ENCODE assay signal across 22 mouse cellular contexts in the genomic region with DNA sequence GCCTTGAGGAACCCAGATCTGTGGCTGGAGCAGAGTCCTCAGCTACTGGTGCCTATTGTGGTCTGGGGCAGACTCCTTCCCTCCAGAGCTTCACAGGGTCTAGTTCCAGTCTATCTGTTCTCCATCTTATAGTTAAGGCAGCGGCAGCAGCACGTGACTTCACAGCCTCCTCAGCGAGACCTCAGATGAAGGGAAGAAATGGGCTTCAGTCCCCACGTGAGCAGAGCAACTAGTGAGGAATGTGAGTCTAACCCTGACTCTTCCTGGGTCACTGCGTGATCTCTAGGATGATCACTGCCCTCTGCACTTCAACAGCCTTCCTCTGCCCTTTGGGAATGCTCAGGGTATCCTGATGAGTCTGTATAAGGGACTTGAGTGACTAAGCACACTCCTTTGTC. TPM values are rescaled to one million over a fixed set of nuclear protein-coding genes. Genes with fewer than 3 reads are reported as not detected.
DNase-seq lines count a peak whose midpoint lies in the region; ATAC-seq and TF ChIP-seq lines count a peak whose summit lies in the region.
"Had no signal": no experiment of that assay in that cellular context is flagged by ENCODE, and none has a peak within 500 bp of the region (broad histone marks: within the 10 kb centered on the region; RNA-seq: fewer than 3 reads in every experiment).

No protein-coding gene starts in this region.

- peaks cover 41% of the 10 kb centered on the region for H3K4me1 ChIP-seq in heart, postnatal 0 days (ENCODE audit: control insufficient read depth, insufficient read depth)
- peaks cover 65% of the 10 kb centered on the region for H3K4me1 ChIP-seq in heart, embryonic 10.5 days
- H3K4me1 ChIP-seq in CH12.LX (ENCODE audit: control insufficient read depth in 1 of 2, insufficient read depth in 2 of 2) (peaks cover 43 to 96% of the 10 kb centered on the region in 2 experiments), MEL (ENCODE audit: control insufficient read depth in 1 of 2, insufficient read depth in 2 of 2, low read length in 2 of 2) (no peaks in the 10 kb centered on the region)
- H3K4me1 ChIP-seq: embryonic facial prominence, embryonic 15.5 days had no signal

- no peak overlapping the region for H3K4me3 ChIP-seq in heart, postnatal 0 days (ENCODE audit: low read depth, low read length)
- no peak overlapping the region for H3K4me3 ChIP-seq in heart, embryonic 10.5 days
- H3K4me3 ChIP-seq in left cerebral cortex, adult 2 months: no peak overlapping the region
- H3K4me3 ChIP-seq in CH12.LX (replicated peaks in 1 of 3; ENCODE audit: low read depth in 2 of 3, low read length in 2 of 3, poor library complexity in 1 of 3) (no peak overlapping the region), MEL (ENCODE audit: control insufficient read depth in 1 of 2, insufficient read depth in 1 of 2, low read depth in 2 of 2, low read length in 2 of 2) (no peak overlapping the region)
- H3K4me3 ChIP-seq: embryonic facial prominence, embryonic 15.5 days; erythroblast, embryonic 14.5 days; forebrain, embryonic 10.5 days; heart, embryonic 13.5 days; intestine, embryonic 15.5 days had no signal

- intact Hi-C loops in left cerebral cortex, adult 2 months (cut with DNase I): no loop called here
- intact Hi-C loops in left cerebral cortex, postnatal 10 days (cut with DNase I): no loop called here

- no peak overlapping the region for H3K4me2 ChIP-seq in heart, postnatal 0 days (ENCODE audit: low read depth, low read length)
- no peak overlapping the region for H3K4me2 ChIP-seq in CH12.LX (ENCODE audit: insufficient read depth, low read depth, poor library complexity, severe bottlenecking)
- H3K4me2 ChIP-seq: embryonic facial prominence, embryonic 15.5 days; heart, embryonic 13.5 days; hindbrain, embryonic 14.5 days; intestine, embryonic 15.5 days had no signal

- 79% methylated on average over 5 of the region's 5 CpGs for WGBS in heart, postnatal 0 days
- 73% methylated on average over 5 of the region's 5 CpGs for WGBS in heart, embryonic 10.5 days

- TF ChIP-seq POLR2A in CH12.LX (IDR thresholded peaks at IDR 0.05; ENCODE audit: low read depth, low read length): no peak; the same call in 1 of the 2 replicates
- no peak for TF ChIP-seq POLR2A in MEL (IDR thresholded peaks at IDR 0.05; ENCODE audit: control insufficient read depth in 1 of 2, insufficient read depth in 1 of 2, low read depth in 1 of 2, low read length in 2 of 2, poor library complexity in 1 of 2)

- no peak for TF ChIP-seq RAD21 in CH12.LX (IDR thresholded peaks at IDR 0.05; ENCODE audit: low read depth, low read length)
- TF ChIP-seq RAD21 in MEL (IDR thresholded peaks at IDR 0.05; ENCODE audit: low read depth, low read length): no peak

- TF ChIP-seq EP300 in heart, postnatal 0 days (IDR thresholded peaks at IDR 0.05; ENCODE audit: low read depth): no peak
- no peak for TF ChIP-seq EP300 in CH12.LX (IDR thresholded peaks at IDR 0.05; ENCODE audit: low read length)
- TF ChIP-seq EP300 in MEL (IDR thresholded peaks at IDR 0.05; ENCODE audit: low read depth in 1 of 2, low read length in 2 of 2): no peak

- peak overlapping the region; percentile 39 for H3K27ac ChIP-seq in heart, postnatal 0 days (ENCODE audit: low read depth)
- no peak overlapping the region for H3K27ac ChIP-seq in heart, embryonic 10.5 days
- H3K27ac ChIP-seq in left cerebral cortex, adult 2 months: peak overlapping the region; percentile 88
- H3K27ac ChIP-seq in CH12.LX (ENCODE audit: insufficient read depth, low read depth) (peak overlapping the region; percentile 99), MEL (ENCODE audit: control insufficient read depth, low read depth, low read length) (no peak overlapping the region)
- H3K27ac ChIP-seq: embryonic facial prominence, embryonic 15.5 days; forebrain, embryonic 10.5 days; heart, embryonic 13.5 days; hindbrain, embryonic 14.5 days; intestine, embryonic 15.5 days had no signal

- no peak for ATAC-seq in heart, postnatal 0 days (ENCODE audit: insufficient read depth, low read depth)
- ATAC-seq: activated CD4-positive, CD25-positive, alpha-beta regulatory T cell, adult 4 months; forebrain, embryonic 14.5 days; intestine, embryonic 15.5 days; Patski had no signal

- no peaks in the 10 kb centered on the region for H3K9me3 ChIP-seq in heart, postnatal 0 days (replicated peaks; ENCODE audit: control insufficient read depth, low read length)
- H3K9me3 ChIP-seq in heart, embryonic 10.5 days: no peaks in the 10 kb centered on the region
- H3K9me3 ChIP-seq in CH12.LX (replicated peaks; ENCODE audit: low read length) (no peaks in the 10 kb centered on the region), MEL (replicated peaks; ENCODE audit: insufficient read depth, low read length) (no peaks in the 10 kb centered on the region)
- H3K9me3 ChIP-seq: embryonic facial prominence, embryonic 15.5 days; forebrain, embryonic 10.5 days; heart, embryonic 13.5 days; intestine, embryonic 15.5 days had no signal

- no peaks in the 10 kb centered on the region for H3K27me3 ChIP-seq in heart, postnatal 0 days (ENCODE audit: control insufficient read depth, insufficient read depth, low read length)
- H3K27me3 ChIP-seq in heart, embryonic 10.5 days (ENCODE audit: insufficient read depth, poor library complexity, severe bottlenecking): peaks cover 20% of the 10 kb centered on the region; the same call in 1 of the 2 replicates
- no peaks in the 10 kb centered on the region for H3K27me3 ChIP-seq in CH12.LX (replicated peaks)
- H3K27me3 ChIP-seq in MEL (ENCODE audit: control insufficient read depth in 1 of 2, insufficient read depth in 2 of 2, low read length in 2 of 2): peaks cover 0 to 12% of the 10 kb centered on the region in 2 experiments
- H3K27me3 ChIP-seq: embryonic facial prominence, embryonic 15.5 days; heart, embryonic 13.5 days; intestine, embryonic 15.5 days; Patski had no signal

- DNase-seq in heart, postnatal 0 days (ENCODE audit: low spot score): no peak
- DNase-seq in heart, embryonic 10.5 days (ENCODE audit: low spot score): no peak
- no peak for DNase-seq in left cerebral cortex, adult 2 months (ENCODE audit: extremely low spot score in 1 of 2, low spot score in 2 of 2)
- no peak for DNase-seq in left cerebral cortex, postnatal 10 days (ENCODE audit: extremely low spot score in 1 of 2, low spot score in 2 of 2)
- no peak for DNase-seq in CH12.LX (ENCODE audit: extremely low read depth)
- DNase-seq in MEL (ENCODE audit: low read depth, low spot score): no peak
- no peak for DNase-seq in embryo, embryonic 11 days
- DNase-seq: adrenal gland, postnatal 14 days; cerebellum, adult 18-20 months; cerebellum, adult 9-11 months; cerebellum, postnatal 36 days; heart, postnatal 14 days; kidney, adult 18-20 months had no signal

- in situ Hi-C loops in CH12.LX (cut with MboI; ENCODE audit: low pct_ligation_motif_present, low pct_unique_long_range_greater_than_20kb, low sequenced_read_pairs): no loop called here

- no peak for TF ChIP-seq CTCF in heart, postnatal 0 days (IDR thresholded peaks at IDR 0.05; ENCODE audit: low read depth)
- no peak for TF ChIP-seq CTCF in left cerebral cortex, adult 2 months (IDR thresholded peaks at IDR 0.05)
- no peak for TF ChIP-seq CTCF in CH12.LX (conservative IDR thresholded peaks at IDR 0.05 in 1 of 2, IDR thresholded peaks at IDR 0.05 in 1 of 2; ENCODE audit: low read depth in 2 of 2, low read length in 2 of 2)
- no peak for TF ChIP-seq CTCF in MEL (IDR thresholded peaks at IDR 0.05 in 2 of 3, conservative IDR thresholded peaks at IDR 0.05 in 1 of 3; ENCODE audit: control insufficient read depth in 1 of 3, insufficient read depth in 1 of 3, low read depth in 2 of 3, low read length in 3 of 3, poor library complexity in 1 of 3, severe bottlenecking in 1 of 3)

- dilution Hi-C loops in CH12.LX (cut with MboI; ENCODE audit: extremely low pct_ligation_motif_present, extremely low pct_unique_long_range_greater_than_20kb, low sequenced_read_pairs): no loop called here

- H3K79me2 ChIP-seq in CH12.LX (replicated peaks; ENCODE audit: control insufficient read depth, extremely low read depth, insufficient read depth, poor library complexity, severe bottlenecking) (peaks cover 1% of the 10 kb centered on the region), MEL (ENCODE audit: control insufficient read depth, insufficient read depth, low read length, poor library complexity) (no peaks in the 10 kb centered on the region)

- H3K9ac ChIP-seq in heart, postnatal 0 days (replicated peaks; ENCODE audit: low read depth, low read length): no peak overlapping the region
- H3K9ac ChIP-seq in CH12.LX (ENCODE audit: insufficient read depth, low read depth) (no peak overlapping the region), MEL (ENCODE audit: control insufficient read depth, low read depth, low read length, poor library complexity, severe bottlenecking) (no peak overlapping the region)
- H3K9ac ChIP-seq: embryonic facial prominence, embryonic 15.5 days; heart, embryonic 13.5 days; hindbrain, embryonic 14.5 days; intestine, embryonic 15.5 days had no signal

- H3K36me3 ChIP-seq in heart, postnatal 0 days (replicated peaks; ENCODE audit: control insufficient read depth, insufficient read depth, low read length): peaks cover 6% of the 10 kb centered on the region; the same call in 1 of the 2 replicates
- no peaks in the 10 kb centered on the region for H3K36me3 ChIP-seq in heart, embryonic 10.5 days
- peaks cover 42 to 46% of the 10 kb centered on the region in 2 experiments for H3K36me3 ChIP-seq in CH12.LX (replicated peaks in 1 of 2; ENCODE audit: control insufficient read depth in 1 of 2, insufficient read depth in 1 of 2, low read length in 1 of 2)
- no peaks in the 10 kb centered on the region for H3K36me3 ChIP-seq in MEL (ENCODE audit: control insufficient read depth in 1 of 2, insufficient read depth in 2 of 2, low read length in 2 of 2)
- H3K36me3 ChIP-seq: embryonic facial prominence, embryonic 15.5 days; heart, embryonic 13.5 days; intestine, embryonic 15.5 days had no signal

RNA-seq across cellular contexts. Expression of a gene that starts 24.1 kb away (rescaled TPM):
- 12.4 and 16.8 TPM in 2 replicates for total RNA-seq in heart, postnatal 0 days (2014; rRNA removed; ENCODE audit: low replicate concordance)
- polyA plus RNA-seq in heart, postnatal 0 days (2015; fragmentation: Nextera tagmentation; extraction: Ambion mirVana): 0.63 and 1.2 TPM in 2 replicates
- 0.16 TPM in 1 of 2 replicates, not detected in the other for polyA plus RNA-seq in heart, embryonic 10.5 days (2016; fragmentation: Nextera tagmentation; extraction: Ambion mirVana)
- total RNA-seq in left cerebral cortex, adult 2 months (2021): 100 to 1,000 TPM; 151 to 160 TPM
- total RNA-seq in left cerebral cortex, postnatal 10 days (2021): 100 to 1,000 TPM; 127 to 132 TPM
- total RNA-seq in CH12.LX (2012; rRNA removed) (113 and 181 TPM in 2 replicates), CH12.LX (2014; rRNA removed) (78.2 and 88.6 TPM in 2 replicates), MEL (2012; rRNA removed) (not detected in 2 replicates)
- polyA plus RNA-seq in CH12.LX (2012; ENCODE audit: insufficient read length, low read depth) (81.9 and 89.4 TPM in 2 replicates), MEL (2012; ENCODE audit: insufficient read depth in 1 of 2, insufficient read length in 2 of 2, low read depth in 1 of 2, low replicate concordance in 2 of 2, missing spikeins in 1 of 2) (under 1 TPM in 1 of 2 experiments, not detected in 1; 0.03 TPM)

RNA-seq across cellular contexts. Expression of a gene that starts 42.2 kb away (rescaled TPM):
- 1.1 and 2.3 TPM in 2 replicates for total RNA-seq in heart, postnatal 0 days (2014; rRNA removed; ENCODE audit: low replicate concordance)
- polyA plus RNA-seq in heart, postnatal 0 days (2015; fragmentation: Nextera tagmentation; extraction: Ambion mirVana): 0.90 and 1.3 TPM in 2 replicates
- 0.10 TPM in 1 of 2 replicates, not detected in the other for polyA plus RNA-seq in heart, embryonic 10.5 days (2016; fragmentation: Nextera tagmentation; extraction: Ambion mirVana)
- 1 to 10 TPM; 3.8 to 4.7 TPM for total RNA-seq in left cerebral cortex, adult 2 months (2021)
- total RNA-seq in left cerebral cortex, postnatal 10 days (2021): 1 to 10 TPM; 2.4 to 3.4 TPM
- 2.6 and 4.6 TPM in 2 replicates for total RNA-seq in CH12.LX (2012; rRNA removed)
- total RNA-seq in CH12.LX (2014; rRNA removed): 8.3 and 9.0 TPM in 2 replicates
- polyA plus RNA-seq in CH12.LX (2012; ENCODE audit: insufficient read length, low read depth): 12.1 and 12.8 TPM in 2 replicates
- total RNA-seq in MEL (2012; rRNA removed): not detected in 2 replicates
- polyA plus RNA-seq in MEL (2012; ENCODE audit: insufficient read depth in 1 of 2, insufficient read length in 2 of 2, low read depth in 1 of 2, low replicate concordance in 2 of 2, missing spikeins in 1 of 2): not detected
- polyA plus RNA-seq: activated CD4-positive, CD25-positive, alpha-beta regulatory T cell, adult 4 months; forebrain, embryonic 10.5 days had no signal

RNA-seq across cellular contexts. Expression of a gene that starts 53.2 kb away (rescaled TPM):
- 94.9 and 132 TPM in 2 replicates for total RNA-seq in heart, postnatal 0 days (2014; rRNA removed; ENCODE audit: low replicate concordance)
- polyA plus RNA-seq in heart, postnatal 0 days (2015; fragmentation: Nextera tagmentation; extraction: Ambion mirVana): 139 TPM in 2 replicates
- 110 TPM in 2 replicates for polyA plus RNA-seq in heart, embryonic 10.5 days (2016; fragmentation: Nextera tagmentation; extraction: Ambion mirVana)
- 100 to 1,000 TPM; 101 to 109 TPM for total RNA-seq in left cerebral cortex, adult 2 months (2021)
- 100 to 1,000 TPM in 1 of 2 experiments, 10 to 100 TPM in 1; 98.2 to 107 TPM for total RNA-seq in left cerebral cortex, postnatal 10 days (2021)
- total RNA-seq in CH12.LX (2012; rRNA removed): 31.2 and 37.3 TPM in 2 replicates
- total RNA-seq in CH12.LX (2014; rRNA removed): 19.9 and 24.7 TPM in 2 replicates
- polyA plus RNA-seq in CH12.LX (2012; ENCODE audit: insufficient read length, low read depth): 73.3 and 81.1 TPM in 2 replicates
- total RNA-seq in MEL (2012; rRNA removed): 22.7 and 23.7 TPM in 2 replicates
- 10 to 100 TPM in 1 of 2 experiments, not detected in 1; 89.6 TPM for polyA plus RNA-seq in MEL (2012; ENCODE audit: insufficient read depth in 1 of 2, insufficient read length in 2 of 2, low read depth in 1 of 2, low replicate concordance in 2 of 2, missing spikeins in 1 of 2)

Comparison
In these comparisons a context has a peak if more than half of its experiments do, and no peak if none do; other contexts are left out.
1. H3K27ac ChIP-seq: peak in heart, postnatal 0 days (single experiment), left cerebral cortex, adult 2 months (single experiment) and CH12.LX (single experiment); none in heart, embryonic 10.5 days (single experiment) and MEL (single experiment).
2. RNA of a gene that starts 24.1 kb away (total RNA-seq): 78.2 to 181 TPM in CH12.LX, 151 to 160 TPM in left cerebral cortex, adult 2 months, 127 to 132 TPM in left cerebral cortex, postnatal 10 days and 12.4 to 16.8 TPM in heart, postnatal 0 days; not detected in MEL; every median in the first group is over 10 times any median in the second.